Mouse (Mus musculus) gastrocnemius, adult 18-20 months (tissue): ENCODE measurements around the gene Usp2. TPM values are rescaled to one million over a fixed set of nuclear protein-coding genes. Genes with fewer than 3 reads are reported as not detected.
A peak's percentile ranks its signal among the peaks of the same experiment; 100 is the strongest.

Experiments used
- DNase-seq: peaks from one replicate; pipeline ENCODE4 v3.0.0; 2021; ENCODE audit warnings: low spot score
- total RNA-seq, 2 experiments: library from RNA; stranded (reverse); gene quantifications; 2 replicates each; pipeline ENCODE4 v1.2.3; 2021

The Usp2 gene
- total RNA-seq, 2 experiments from 2014 or later: 125 to 221 TPM

DNA sequence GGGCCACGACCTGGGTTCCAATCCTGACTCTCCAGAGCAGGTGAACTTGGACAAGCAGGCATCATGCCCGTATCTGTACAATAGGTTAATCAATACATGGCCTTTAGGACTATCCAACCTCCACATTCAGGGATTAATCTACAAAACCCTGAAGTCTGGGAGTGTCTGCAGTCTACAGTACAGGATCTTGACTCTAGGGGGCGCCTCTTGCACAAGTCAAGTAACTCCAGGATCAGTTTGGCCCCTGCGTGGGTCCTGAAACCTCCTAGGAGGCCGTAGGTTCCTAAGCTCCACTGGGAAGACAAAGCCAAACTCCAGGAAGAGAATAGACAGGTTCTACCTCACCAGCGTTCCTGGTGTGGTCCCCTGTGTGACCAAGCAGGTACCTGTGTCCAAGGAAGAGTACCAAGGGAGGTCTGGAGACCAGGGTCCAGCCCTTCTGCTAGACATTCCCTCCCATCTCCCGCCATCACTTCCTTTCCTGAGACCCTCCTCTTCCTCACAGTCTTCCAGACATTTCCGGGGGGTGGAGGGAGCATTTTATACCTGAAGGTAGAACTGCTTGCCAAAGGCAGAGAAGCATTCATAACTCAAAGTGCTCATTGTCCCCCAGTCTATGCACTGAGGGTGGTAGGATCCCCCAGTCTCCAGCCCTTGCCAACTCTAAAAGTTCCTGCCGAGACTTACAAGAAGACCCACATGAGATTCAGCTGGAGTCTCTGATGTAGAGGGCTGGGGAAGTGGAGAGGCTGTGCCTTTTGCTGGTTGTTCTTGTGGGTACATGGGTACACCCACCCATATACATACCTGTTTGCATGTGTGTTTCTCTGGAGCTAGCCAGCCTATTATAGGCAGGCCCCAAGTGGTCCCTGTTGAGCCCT lies 7.8 kb downstream of the Usp2 start:
- no peak for DNase-seq

- peak; percentile 9 for DNase-seq
Observed at GRCm38 (mm10) chr9:44075276-44075995, 8.6 kb downstream of the Usp2 start.

DNA sequence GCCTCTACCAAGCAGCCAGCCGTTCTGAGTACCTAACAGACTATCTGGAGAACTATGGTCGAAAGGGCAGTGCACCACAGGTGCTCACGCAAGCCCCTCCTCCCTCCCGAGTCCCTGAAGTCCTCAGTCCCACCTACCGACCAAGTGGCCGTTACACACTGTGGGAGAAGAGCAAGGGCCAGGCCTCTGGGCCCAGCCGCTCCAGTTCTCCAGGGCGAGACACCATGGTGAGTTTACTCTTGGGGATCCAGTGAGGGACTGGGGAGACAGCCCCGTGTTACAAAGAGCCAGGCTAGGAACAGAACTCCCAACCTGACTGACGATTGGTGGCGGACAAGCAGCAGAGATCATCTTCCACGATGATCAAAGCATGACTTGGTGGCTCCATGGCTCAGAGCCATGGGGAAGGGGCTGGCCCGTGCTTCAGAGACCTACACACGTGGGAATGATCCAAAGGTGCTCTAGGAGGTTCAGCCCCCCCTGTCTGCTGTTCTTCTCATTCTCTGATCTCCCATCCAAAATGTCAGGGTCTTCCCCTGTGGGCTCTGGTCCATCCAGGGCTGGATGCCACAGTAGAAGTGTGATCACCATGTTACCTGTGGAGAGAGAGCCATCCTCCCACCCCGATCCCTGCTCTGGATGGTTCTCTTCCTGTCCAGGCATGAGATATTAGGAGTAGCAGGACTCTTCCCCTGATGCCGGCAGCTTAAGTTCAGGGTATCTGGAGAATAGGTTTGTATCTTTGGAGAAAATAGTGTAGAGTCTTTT lies 9.4 kb downstream of the Usp2 start:
- DNase-seq: peak; percentile 9

- peak; percentile 94 for DNase-seq
Observed at GRCm38 (mm10) chr9:44076764-44077120, 9.9 kb downstream of the Usp2 start.

- DNase-seq: peak; percentile 15
Observed at GRCm38 (mm10) chr9:44077266-44077910, 10.6 kb downstream of the Usp2 start.

DNA sequence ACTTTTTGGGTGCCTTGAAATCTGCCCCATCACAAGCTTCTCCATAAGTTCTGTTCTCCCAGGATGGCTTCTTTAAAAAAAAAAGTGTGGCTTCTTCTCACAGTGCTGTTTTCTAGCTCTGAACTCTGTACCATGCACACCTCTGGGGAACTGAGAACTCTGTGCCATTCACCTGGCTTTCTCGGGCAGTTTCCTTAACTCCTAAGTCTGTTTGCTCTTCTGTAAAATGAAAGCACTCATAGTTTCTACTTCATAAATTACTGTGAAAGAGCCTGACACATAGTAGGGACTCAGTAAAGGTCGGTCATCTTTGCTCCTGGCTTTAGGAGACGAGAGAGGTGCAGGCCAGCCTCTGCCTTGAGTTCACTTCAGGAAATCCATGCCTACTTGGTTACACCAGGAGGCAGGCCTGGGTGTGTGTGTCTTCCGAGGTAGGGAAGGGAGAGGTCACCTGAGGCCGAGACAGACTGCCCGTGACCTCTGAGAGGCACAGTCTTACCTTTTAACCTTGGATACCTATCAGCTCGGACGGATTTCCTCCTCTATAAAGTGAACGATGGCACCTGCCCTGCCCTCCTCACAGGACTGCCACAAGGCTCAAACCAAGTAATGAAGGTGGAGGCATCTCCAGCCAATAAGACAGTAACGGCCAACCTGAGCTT lies 11.4 kb downstream of the Usp2 start:
- peak; percentile 40 for DNase-seq

DNA sequence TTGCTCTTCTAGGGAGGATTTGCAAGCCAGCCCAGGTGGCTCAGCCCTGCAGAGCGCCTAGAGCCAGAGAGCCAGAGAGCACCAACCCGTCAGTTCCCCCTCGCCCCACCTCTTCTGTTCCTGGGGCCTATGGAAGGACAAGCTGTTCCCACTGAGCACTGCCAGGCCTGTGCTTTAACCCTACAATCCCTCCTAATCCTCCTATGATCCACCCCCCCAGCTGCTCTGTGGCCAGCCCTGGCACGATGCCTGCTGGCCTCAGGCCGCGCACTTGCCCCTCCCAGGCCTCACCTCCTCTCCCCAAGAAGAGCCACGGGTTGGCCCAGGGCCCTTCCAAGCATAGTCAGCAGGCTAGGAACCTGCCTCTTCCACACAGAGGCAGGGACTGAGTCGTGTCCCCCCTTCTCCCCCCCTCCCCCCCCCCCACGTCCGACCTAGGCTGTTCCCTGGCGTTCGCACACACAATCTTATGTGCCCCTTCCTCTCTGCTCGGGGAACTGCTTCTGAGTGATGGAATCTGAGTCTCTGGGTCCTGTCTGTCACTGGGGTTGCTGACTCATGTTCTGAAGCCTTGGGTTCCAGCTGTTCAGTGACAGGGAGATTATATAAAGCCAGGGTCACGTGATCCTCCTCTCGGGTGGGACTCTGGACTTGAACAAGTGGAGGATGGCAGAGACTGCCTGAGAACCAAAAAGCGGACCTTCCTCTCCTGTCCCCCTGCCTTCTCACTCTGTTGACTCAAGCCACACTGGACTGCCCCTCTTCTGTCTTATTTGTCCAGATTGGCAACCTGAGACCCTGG lies 12.3 kb downstream of the Usp2 start:
- DNase-seq: peak; percentile 95

- no peak for DNase-seq
Observed at GRCm38 (mm10) chr9:44079997-44080780, 13.4 kb downstream of the Usp2 start.

DNA sequence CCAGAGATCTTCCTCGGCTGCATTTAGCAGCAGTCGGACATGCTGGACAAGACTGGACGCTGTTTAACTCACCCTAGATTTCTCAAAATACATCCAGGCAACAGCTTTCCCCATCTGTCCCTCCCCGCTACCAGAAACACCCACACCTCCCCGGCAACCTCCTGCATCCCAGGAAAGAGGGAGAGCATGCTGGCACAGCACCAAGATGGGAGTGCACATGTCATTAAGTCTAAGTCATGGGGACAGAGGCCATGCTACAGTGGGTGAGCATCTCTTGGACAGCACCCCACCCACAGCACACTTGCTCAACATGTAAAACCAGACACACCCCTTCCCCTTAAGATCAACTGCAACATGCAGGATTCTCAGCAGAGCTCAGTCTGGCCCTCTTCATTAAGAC lies 14.1 kb downstream of the Usp2 start:
- no peak for DNase-seq

DNA sequence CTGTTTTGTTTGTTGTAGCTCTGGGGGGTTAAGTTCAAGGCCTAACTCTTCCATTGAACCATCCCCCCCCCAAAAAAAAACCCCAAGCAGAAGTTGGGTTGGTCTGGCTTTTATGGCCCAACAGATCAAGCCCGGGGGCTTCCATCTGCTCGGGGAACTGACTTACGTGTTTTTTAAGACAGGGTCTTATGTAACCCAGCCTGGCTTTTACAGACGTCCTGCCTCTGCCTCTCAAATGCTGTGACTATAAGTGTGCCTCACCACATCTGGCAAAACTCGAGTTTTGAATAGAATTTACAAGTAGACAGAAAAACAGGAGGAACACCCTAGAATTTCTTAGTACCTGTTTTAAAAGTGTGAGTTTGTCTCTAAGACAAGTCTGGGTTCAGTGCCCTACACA lies 14.8 kb downstream of the Usp2 start:
- no peak for DNase-seq

DNA sequence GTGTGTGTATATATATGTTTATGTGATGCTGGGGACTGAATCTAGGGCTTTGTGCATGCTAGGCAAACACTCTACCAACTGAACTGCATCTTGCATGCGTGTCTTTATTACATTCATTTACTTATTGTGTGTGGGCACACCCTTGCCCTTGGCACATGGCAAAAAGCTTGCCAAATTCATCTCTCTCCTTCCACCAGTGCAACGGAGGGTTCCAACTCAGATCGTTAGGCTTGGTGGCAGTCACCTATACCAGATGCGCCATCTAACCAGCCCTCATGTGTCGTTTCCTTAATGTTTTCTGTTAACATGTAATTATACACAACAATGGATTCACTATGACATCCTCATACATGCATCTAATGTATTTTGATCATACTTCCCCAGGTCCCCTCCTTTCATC lies 15.4 kb downstream of the Usp2 start:
- DNase-seq: no peak

DNA sequence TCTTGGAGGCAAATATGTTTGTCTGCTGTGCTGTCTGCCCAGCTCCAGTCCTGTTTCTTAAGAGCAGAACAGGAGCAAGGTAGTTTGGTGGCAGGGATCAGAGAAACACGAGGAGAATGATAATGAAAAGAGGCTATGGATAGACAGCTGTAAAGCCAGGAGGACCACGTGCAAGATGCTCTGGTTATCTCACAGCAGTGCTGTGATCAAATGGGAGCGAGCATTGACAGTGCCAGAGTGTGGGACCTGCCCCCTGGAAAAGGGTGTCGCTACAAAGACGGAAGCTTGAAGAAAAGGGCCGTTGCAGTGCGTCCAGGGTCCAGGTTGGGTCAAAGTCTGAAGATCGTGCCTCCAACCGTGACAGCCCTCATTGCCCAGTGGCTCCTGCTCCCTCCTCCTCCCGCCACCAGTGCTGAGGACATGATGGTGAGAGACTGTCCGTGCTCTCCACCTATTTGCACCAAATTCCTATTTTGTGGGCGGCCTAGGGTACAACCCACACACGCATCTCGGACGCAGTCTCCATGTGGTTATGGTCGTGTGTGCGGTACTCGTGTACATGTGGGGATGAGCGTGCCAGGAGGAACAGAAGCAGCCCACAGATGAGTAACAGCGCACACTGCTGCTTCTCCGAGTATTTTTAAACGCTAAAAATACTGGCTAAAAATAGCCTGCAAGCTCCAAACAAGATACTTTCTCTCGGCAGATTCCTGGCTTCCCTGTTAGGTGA lies 16.7 kb downstream of the Usp2 start:
- DNase-seq: peak; percentile 66

- DNase-seq: no peak
Observed at GRCm38 (mm10) chr9:44084236-44084635, 17.4 kb downstream of the Usp2 start.

DNA sequence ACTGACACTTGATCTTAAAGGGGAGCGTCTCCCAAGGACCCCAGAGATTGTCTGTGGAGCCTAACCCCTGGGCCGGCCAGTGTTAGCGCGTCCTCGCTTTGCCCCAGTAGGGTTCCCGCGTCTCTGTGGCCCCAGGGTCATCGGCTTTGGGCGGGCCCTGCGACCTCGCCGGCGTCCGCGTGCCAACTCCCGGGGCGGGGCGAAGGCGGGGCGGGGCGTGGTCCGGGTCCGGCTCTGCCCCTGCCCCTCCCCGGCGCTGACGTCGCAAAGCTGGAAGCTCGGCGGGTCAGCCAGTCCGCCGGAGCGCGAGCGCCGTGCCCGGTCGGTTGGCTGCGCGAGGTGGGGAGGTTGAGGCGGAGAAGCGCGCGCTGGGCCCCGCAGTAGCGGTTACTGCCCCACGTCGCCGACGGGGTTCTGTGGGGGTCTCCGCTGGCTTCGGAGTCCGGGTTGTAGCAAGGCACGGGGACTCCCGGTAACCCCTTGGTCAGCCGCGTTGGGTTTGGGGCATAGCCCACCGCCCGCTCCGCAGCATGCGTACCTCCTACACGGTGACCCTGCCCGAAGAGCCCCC lies 17.9 kb downstream of the Usp2 start:
- peak; percentile 96 for DNase-seq

DNA sequence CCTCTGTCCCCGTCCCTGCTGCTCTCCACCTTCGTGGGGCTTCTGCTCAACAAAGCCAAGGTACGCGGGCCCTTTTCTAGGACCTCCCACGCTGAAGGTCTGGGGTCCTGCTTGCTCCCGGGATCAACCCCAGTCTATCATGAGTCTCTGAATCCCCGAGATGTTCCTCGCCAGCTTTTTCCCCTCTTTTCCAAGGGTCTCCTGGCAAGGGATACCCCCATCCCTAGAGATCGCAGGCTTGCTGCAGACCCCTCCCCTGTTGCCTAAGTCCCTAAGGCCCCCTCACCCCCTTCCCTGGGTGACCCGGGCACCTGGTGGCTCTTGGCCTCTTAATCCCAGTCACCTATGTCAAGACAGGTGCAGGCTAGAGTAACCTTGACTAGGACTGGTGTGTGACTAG lies 18.5 kb downstream of the Usp2 start:
- no peak for DNase-seq

DNA sequence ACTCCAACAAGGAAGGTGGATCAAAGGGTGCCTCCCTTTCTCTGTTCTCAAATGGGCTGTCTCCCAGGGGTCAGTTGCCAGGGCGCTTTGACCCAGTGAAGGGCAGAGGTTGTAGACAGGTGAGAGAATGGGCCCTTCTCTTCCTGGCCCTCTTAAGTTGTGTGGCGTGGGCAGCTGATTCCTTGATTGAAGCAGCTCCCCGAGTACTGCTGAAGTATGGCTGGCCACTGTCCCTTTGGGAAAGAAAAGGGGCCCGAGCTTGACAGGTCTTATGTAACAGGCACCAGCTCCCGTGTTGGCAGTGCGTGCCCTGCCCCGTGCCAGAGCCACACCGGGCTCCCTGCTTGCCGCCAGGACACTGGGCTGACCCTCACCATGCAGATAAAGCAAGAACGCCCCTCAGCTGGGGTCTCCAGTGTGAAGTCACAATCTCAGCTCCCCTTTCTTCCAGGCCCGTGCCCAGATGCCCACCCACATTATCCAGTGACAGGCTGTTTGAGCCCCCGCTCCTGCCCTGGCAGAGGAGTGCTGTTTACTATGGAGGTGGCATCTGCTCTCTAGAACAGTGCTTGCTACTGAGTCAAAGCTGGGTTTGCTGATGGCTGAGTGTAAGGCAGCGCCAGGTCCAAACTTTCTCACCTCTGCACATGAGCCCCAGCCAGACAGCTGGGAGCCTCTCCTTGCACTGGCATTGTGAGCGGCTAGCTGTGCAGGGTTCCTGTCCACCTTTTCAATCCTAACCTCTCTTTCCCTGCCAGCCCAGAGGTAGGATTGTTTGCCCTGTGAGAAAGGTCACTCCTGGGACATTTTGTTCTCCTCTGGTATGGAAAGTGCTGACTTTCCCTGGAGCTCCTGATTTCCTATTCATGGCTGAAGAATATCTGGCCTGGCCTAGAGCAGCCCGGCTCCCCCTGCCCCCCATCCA lies 19.2 kb downstream of the Usp2 start:
- peak; percentile 84 for DNase-seq

GRCm38 (mm10) chr9:44086960-44087359 lies 20.1 kb downstream of the Usp2 start:
- no peak for DNase-seq
